Mouse (Mus musculus) adipocyte (in vitro differentiated cells): Measurements from ENCODE around the gene Tmem190.

Experiments used
- DNase-seq: peaks from one replicate; pipeline ENCODE4 v3.0.0-alpha.2; 2016; ENCODE audit warnings: low spot score

The Tmem190 gene

GRCm38 (mm10) chr7:4782759-4783158 is at the start of gene Tmem190, which contains the start of gene Il11:
TSS of gene Tmem190 (plus strand) at chr7:4782937.
TSS of gene Il11 (minus strand) at chr7:4782859.
- no peak for DNase-seq

- DNase-seq: peak; percentile 65
Observed at GRCm38 (mm10) chr7:4732968-4733392, 49.8 kb upstream of the Tmem190 start.

- no peak for DNase-seq
Observed at GRCm38 (mm10) chr7:4739041-4739543, 43.6 kb upstream of the Tmem190 start.

GRCm38 (mm10) chr7:4739544-4740275 is 43.0 kb upstream of the Tmem190 start, which contains the start of gene Kmt5c:
TSS of gene Kmt5c (plus strand) at chr7:4740115.
- peak; percentile 99 for DNase-seq

- no peak for DNase-seq
Observed at GRCm38 (mm10) chr7:4740309-4740727, 42.4 kb upstream of the Tmem190 start.

GRCm38 (mm10) chr7:4741151-4741550 is 41.6 kb upstream of the Tmem190 start:
- peak; percentile 42 for DNase-seq

- DNase-seq: no peak
Observed at GRCm38 (mm10) chr7:4741672-4742481, 40.9 kb upstream of the Tmem190 start.

GRCm38 (mm10) chr7:4742482-4742819 is 40.3 kb upstream of the Tmem190 start:
- no peak for DNase-seq

- DNase-seq: no peak
Observed at GRCm38 (mm10) chr7:4743354-4743753, 39.4 kb upstream of the Tmem190 start.

- no peak for DNase-seq
Observed at GRCm38 (mm10) chr7:4744886-4745285, 37.9 kb upstream of the Tmem190 start.

- DNase-seq: no peak
Observed at GRCm38 (mm10) chr7:4746326-4746980, 36.3 kb upstream of the Tmem190 start.

GRCm38 (mm10) chr7:4747156-4747899 is 35.4 kb upstream of the Tmem190 start:
- no peak for DNase-seq

- DNase-seq: no peak
Observed at GRCm38 (mm10) chr7:4748321-4748720, 34.4 kb upstream of the Tmem190 start.

- DNase-seq: no peak
Observed at GRCm38 (mm10) chr7:4749169-4749568, 33.6 kb upstream of the Tmem190 start.

GRCm38 (mm10) chr7:4751971-4752820 is 30.5 kb upstream of the Tmem190 start:
- no peak for DNase-seq

- DNase-seq: no peak
Observed at GRCm38 (mm10) chr7:4752821-4753570, 29.7 kb upstream of the Tmem190 start, which contains the start of gene Cox6b2. TSS of gene Cox6b2 (minus strand) at chr7:4753094.

GRCm38 (mm10) chr7:4759670-4760069 is 23.1 kb upstream of the Tmem190 start:
- DNase-seq: no peak

- no peak for DNase-seq
Observed at GRCm38 (mm10) chr7:4764946-4765710, 17.6 kb upstream of the Tmem190 start.

GRCm38 (mm10) chr7:4771202-4771601 is 11.5 kb upstream of the Tmem190 start, which contains the start of gene Fam71e2:
TSS of gene Fam71e2 (minus strand) at chr7:4771302.
- no peak for DNase-seq
